Mouse (Mus musculus): ENCODE results near the gene Chn2.
"Not testable (repeated sequence)": the region's sequence is repeated elsewhere in the genome, so short reads cannot be mapped to it uniquely, and the experiment has no call there.

Gene Chn2

GRCm38 (mm10) chr6:54151443-54152241 is 112.3 kb downstream of the Chn2 start:
- DNase-seq (ENCODE audit: low spot score in 2 of 2), result no peak

- DNase-seq (ENCODE audit: low spot score in 2 of 2), result no peak
These were observed 117.7 kb downstream of the Chn2 start for GRCm38 (mm10) chr6:54157097-54157496.

- no peak for DNase-seq (ENCODE audit: low spot score in 2 of 2)
These were observed 119.0 kb downstream of the Chn2 start for GRCm38 (mm10) chr6:54158317-54158716.

- DNase-seq (ENCODE audit: low spot score in 2 of 2), result no peak
These were observed 121.3 kb downstream of the Chn2 start for GRCm38 (mm10) chr6:54160677-54161076.

- DNase-seq (ENCODE audit: low spot score in 2 of 2), result no peak
These were observed 121.9 kb downstream of the Chn2 start for GRCm38 (mm10) chr6:54161246-54161645.

GRCm38 (mm10) chr6:54162321-54162720 is 123.0 kb downstream of the Chn2 start:
- DNase-seq (ENCODE audit: low spot score in 2 of 2), result no peak

- DNase-seq (ENCODE audit: low spot score in 2 of 2), result no peak
These were observed 123.4 kb downstream of the Chn2 start for GRCm38 (mm10) chr6:54162786-54163185.

- no peak for DNase-seq (ENCODE audit: low spot score in 2 of 2)
These were observed 124.3 kb downstream of the Chn2 start for GRCm38 (mm10) chr6:54163702-54164101.

GRCm38 (mm10) chr6:54164777-54165176 is 125.4 kb downstream of the Chn2 start:
- peak; percentile 20 to 21 for DNase-seq (ENCODE audit: low spot score in 2 of 2)

GRCm38 (mm10) chr6:54165246-54165645 is 125.9 kb downstream of the Chn2 start:
- no peak for DNase-seq (ENCODE audit: low spot score in 2 of 2)

GRCm38 (mm10) chr6:54165863-54166262 is 126.5 kb downstream of the Chn2 start:
- DNase-seq (ENCODE audit: low spot score in 2 of 2), result no peak

- DNase-seq (ENCODE audit: low spot score in 2 of 2), result no peak
These were observed 127.7 kb downstream of the Chn2 start for GRCm38 (mm10) chr6:54166991-54167546.

- DNase-seq (ENCODE audit: low spot score in 2 of 2), result no peak
These were observed 131.0 kb downstream of the Chn2 start for GRCm38 (mm10) chr6:54170286-54170894.

- DNase-seq (ENCODE audit: low spot score in 2 of 2), result no peak
These were observed 132.0 kb downstream of the Chn2 start for GRCm38 (mm10) chr6:54171385-54171784.

- DNase-seq (ENCODE audit: low spot score in 2 of 2), result no peak
These were observed 136.3 kb downstream of the Chn2 start for GRCm38 (mm10) chr6:54175473-54176215.

GRCm38 (mm10) chr6:54177081-54177480 is 137.7 kb downstream of the Chn2 start:
- DNase-seq (ENCODE audit: low spot score in 2 of 2), result not testable (repeated sequence)

- no peak for DNase-seq (ENCODE audit: low spot score in 2 of 2)
These were observed 139.9 kb downstream of the Chn2 start for GRCm38 (mm10) chr6:54179056-54179873.

- DNase-seq (ENCODE audit: low spot score in 2 of 2), result no peak
These were observed 140.5 kb downstream of the Chn2 start for GRCm38 (mm10) chr6:54179874-54180212.

GRCm38 (mm10) chr6:54183825-54184578 is 144.6 kb downstream of the Chn2 start:
- peak; percentile 15 to 41 for DNase-seq (ENCODE audit: low spot score in 2 of 2)

- DNase-seq (ENCODE audit: low spot score in 2 of 2), result no peak
These were observed 154.4 kb downstream of the Chn2 start for GRCm38 (mm10) chr6:54193631-54194305.

All from right cerebral cortex, postnatal 36 days (tissue).